Mouse (Mus musculus): ENCODE measurements around the gene Mllt10. TPM values are rescaled to one million over a fixed set of nuclear protein-coding genes. Genes with fewer than 3 reads are reported as not detected.

Mllt10 gene
- total RNA-seq, 2 experiments from 2014 or later, result 32.6 to 35.1 TPM

DNA sequence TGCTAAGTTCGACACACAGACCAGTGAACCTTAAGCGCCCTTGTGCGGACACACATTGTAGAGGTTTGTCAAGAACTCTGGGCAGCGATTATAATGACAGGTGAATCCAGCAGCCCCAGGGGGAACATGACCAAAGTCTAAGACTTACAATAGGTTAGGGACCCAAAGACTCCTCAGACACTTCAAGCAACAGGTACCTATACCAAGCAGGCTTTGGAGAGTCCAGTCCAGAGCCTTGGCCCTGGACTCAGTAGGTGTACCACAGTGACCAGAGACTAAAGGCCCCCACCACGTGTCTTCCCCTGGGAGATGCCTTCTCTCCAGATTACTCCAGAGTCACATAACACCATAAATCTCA lies 22.5 kb upstream of the Mllt10 start:
- no peak for DNase-seq (ENCODE audit: low spot score)
- intact Hi-C loops (cut with DNase I), result loop anchor here (5.0 kb wide), 2 partner anchors 640 to 735 kb away; partner anchors contain the start of gene Commd3

DNA sequence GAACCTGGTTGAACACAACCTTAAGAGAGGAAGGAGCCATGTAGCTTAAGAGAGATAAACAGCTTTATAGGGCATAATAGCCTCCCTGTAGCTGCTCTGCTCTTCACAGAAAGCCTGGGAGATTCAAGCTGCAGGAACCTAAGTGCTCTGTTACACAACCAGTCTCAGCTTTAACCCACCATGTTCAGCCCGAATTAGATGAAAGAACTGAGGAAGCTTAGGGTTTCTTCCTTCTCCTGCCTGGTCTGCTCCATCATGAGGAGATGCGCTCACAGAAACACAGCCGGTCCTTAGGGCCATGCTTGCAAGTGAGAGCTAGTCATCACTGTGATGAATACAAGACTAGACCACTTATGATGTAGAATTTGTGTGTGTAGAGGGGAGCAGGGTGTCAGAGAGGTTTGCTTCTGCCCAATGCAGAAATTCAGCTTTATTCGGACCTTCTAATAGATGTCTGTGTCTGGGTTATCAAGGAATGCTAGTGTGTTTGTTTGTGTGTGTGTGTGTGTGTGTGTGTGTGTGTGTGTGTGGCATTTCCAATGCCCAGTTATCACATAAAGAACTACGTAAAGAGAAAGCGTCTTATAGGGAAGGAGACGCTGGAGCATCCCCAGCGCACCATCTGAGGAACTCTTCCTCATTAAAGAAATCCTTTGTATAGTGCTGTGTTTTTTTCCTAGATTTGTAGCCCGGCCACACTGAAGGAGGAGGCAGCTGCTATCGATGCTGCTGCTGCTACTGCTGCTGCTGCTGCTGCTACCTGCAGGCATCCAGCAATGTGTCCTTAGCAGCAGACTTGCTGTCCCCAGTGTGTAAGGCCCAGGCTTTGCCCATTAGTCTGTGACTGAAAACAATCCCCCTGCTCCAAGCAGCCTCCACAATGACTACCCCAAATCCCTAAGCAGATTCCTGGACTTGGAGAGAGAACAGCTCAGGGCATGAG lies 21.6 kb upstream of the Mllt10 start:
- no peak for DNase-seq (ENCODE audit: low spot score)
- intact Hi-C loops (cut with DNase I), result loop anchor here (5.0 kb wide), 2 partner anchors 639 to 734 kb away; partner anchors contain the start of gene Commd3

DNA sequence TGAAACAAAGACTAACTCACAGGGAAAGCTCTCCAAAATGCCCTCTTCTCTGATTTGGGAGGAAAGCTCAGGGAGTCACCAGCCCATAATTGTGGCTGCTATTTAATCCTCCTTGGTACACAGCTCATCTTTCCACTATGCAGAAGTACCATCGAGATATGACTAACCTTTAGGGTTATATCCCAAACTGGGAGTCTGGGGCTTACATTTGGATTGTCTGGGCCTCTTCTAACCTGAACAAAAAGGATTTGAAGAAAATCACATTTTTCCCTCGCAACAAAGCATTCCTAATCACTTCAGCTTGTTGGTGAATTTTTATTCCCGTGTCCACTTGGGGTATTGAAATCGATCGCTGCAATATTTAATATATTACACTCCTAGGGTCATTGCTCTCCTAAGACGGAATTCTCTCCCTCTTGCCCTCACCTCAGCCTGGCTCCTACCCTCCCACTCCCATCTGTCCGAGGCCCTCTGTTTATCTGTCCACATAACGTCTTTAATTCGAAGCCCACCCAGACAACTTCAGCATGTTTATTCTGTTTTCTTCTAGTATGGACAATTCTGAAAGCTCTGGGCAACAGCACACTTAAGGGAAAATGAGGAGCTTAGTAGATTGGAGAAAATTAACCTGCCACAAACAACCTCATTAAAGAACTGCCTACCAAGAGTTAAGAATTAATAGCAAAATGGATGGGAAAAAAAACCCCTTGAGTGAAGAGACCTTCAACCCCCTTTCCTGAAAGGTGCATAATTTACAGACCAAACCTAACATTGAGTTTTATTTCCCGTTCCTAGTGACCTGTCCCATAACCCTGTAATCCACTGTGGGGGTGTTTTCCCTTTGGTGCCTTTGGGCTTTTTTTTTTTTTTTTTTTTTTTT lies 20.4 kb upstream of the Mllt10 start:
- intact Hi-C loops (cut with DNase I), result loop anchor here (5.0 kb wide), 2 partner anchors 638 to 733 kb away; partner anchors contain the start of gene Commd3
- no peak for DNase-seq (ENCODE audit: low spot score)

DNA sequence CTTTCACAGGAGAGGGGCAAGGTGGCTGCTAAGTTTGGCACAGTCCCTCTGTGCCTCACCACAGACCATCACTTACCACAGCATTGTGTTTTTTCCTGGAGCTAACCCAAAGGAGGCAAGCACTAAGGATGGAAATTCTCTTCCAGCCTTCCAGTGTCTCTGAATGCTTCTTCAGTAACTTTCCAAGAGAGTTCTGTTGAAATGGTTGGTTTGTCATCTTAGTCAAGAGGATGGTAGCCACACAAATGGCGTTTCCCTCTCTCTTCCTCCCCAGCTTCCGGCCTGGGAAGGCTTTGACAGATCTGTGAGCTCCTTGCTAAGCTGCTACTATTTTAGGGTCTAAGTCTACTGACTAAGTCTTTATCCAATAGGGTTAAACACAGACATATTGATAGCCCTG lies 17.5 kb upstream of the Mllt10 start, which contains the start of gene A930004D18Rik:
A930004D18Rik (minus strand) TSS at position 247 of the 400 bp plus-strand sequence.
- DNase-seq (ENCODE audit: low spot score), result no peak
- intact Hi-C loops (cut with DNase I), result no loop called here

DNA sequence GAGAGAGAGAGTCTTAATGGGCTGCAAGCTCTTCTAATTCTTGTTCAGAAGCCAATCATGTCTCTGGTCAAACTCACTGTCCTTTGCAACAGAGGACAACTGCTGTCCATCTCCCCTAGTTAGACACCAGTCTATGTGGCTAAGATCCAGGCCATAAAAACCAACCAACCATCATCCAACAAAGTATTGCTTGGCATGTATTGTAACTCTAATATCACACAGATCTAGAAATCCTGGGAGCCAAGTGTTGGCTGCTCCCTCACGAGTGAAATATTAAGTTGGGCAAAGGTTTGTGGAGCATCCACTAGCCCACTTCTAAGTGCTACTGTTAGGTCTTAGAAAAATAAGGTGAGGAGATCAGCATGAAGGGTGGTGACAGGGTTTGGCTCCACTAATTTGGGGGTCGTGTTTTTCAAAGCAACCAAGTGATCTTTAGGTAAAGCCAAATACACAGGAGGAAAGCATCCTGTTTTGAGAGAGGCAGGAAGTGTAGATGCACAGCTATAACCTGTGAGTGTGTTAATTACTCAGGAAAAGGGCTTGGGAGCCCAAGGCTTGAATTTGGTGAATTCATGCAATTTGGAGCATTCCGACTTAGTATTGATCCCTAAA lies 16.8 kb upstream of the Mllt10 start:
- intact Hi-C loops (cut with DNase I), result no loop called here
- no peak for DNase-seq (ENCODE audit: low spot score)

DNA sequence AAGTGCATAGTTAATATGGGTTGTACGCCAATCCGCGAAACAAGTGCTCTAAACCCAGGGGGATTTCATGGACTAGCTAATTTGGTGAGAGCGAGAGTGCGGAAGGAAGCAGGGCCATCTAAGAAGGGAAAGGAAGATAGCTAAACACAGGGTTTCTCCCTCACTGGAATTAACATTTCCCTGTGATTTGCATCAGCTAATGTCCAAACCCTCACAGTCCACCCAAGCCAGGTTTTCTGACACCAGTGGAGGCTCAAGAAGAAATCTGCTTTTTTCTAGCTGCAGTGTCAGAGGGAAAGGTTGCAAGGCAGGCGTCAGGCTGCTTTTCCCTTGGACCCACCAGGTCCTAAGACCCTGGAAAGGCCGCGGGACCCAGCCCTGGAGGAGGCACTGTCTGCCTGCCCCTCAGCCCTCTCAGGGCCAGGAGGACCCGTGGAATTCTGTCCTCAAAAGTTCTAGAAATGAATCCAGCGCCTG lies 16.1 kb upstream of the Mllt10 start:
- DNase-seq (ENCODE audit: low spot score), result no peak
- intact Hi-C loops (cut with DNase I), result no loop called here

DNA sequence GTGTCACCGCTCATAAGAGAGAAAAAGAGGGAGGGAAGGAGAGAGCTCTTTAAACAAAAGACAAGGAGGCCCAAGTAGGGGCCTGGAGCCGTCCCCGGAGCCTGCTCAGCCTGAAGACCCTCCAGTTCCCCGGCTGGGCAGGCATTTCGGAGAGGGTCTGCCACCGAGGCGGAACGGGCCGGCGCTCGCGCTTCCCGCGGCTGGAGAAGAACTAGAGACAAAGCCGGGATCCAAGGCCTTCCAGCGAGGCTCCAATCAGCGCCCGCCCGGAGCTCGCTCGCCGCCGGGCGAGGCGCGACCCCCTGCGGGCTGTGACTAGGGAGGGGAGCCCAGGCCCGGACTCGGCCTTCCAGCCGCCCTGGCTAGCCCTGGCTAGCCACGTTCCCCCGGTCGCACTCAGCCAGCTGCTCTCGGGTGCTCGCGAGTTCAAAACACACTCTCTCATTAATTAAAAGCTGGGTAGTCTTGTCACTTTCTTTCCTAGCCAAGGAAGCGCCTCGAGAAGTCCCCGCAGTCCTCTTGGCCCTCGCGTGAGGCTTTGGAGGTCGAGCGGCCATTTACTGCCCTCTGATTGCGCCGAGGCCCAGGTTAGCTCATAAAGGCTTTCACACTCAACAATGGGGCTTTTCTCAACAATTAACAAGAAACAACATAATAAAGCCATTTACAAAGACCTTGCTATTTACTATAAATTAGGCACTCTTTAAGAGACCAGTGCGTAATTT lies 15.3 kb upstream of the Mllt10 start:
- intact Hi-C loops (cut with DNase I), result no loop called here

GRCm38 (mm10) chr2:18040347-18041160 lies 14.5 kb upstream of the Mllt10 start:
- DNase-seq (ENCODE audit: low spot score), result no peak
- intact Hi-C loops (cut with DNase I), result no loop called here

More for the DNA sequence above, 15.3 kb upstream of the Mllt10 start:
- no peak for DNase-seq (ENCODE audit: low spot score)

GRCm38 (mm10) chr2:18041199-18041885 lies 13.7 kb upstream of the Mllt10 start:
- DNase-seq (ENCODE audit: low spot score), result no peak
- intact Hi-C loops (cut with DNase I), result no loop called here

GRCm38 (mm10) chr2:18045143-18045780 lies 9.8 kb upstream of the Mllt10 start:
- intact Hi-C loops (cut with DNase I), result loop anchor here (5.0 kb wide), 1 partner anchor 722 kb away; no protein-coding TSS in a partner anchor
- DNase-seq (ENCODE audit: low spot score), result no peak

- no peak for DNase-seq (ENCODE audit: low spot score)
- intact Hi-C loops (cut with DNase I), result loop anchor here (1.0 to 5.0 kb wide), 2 partner anchors 14 to 722 kb away; no protein-coding TSS in a partner anchor
These were observed 9.3 kb upstream of the Mllt10 start for GRCm38 (mm10) chr2:18045781-18046181.

DNA sequence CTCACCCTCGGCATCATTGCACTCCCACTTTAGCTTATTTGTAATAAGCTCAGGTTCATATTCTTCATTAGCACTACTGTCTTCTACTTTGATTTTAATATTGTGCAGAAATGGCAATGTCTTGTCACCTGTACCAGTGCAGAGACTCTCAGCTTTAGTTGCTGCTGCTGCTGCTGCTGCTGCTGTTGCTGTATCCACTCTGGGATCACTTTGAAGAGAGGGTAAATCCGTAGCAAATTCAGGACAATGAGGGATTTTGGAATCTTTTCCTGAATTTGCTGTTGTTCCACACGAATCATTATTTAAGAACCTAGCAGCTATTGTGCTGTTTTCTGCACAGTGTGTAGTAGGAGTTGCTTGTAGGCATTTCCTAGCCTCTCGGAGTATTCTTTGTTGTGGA lies 8.9 kb upstream of the Mllt10 start:
- intact Hi-C loops (cut with DNase I), result loop anchor here (1.0 to 5.0 kb wide), 2 partner anchors 15 to 721 kb away; no protein-coding TSS in a partner anchor
- DNase-seq (ENCODE audit: low spot score), result no peak

GRCm38 (mm10) chr2:18046758-18047645 lies 8.0 kb upstream of the Mllt10 start:
- peak; percentile 49 for DNase-seq (ENCODE audit: low spot score)
- intact Hi-C loops (cut with DNase I), result loop anchor here (1.0 to 5.0 kb wide), 2 partner anchors 16 to 720 kb away; no protein-coding TSS in a partner anchor

DNA sequence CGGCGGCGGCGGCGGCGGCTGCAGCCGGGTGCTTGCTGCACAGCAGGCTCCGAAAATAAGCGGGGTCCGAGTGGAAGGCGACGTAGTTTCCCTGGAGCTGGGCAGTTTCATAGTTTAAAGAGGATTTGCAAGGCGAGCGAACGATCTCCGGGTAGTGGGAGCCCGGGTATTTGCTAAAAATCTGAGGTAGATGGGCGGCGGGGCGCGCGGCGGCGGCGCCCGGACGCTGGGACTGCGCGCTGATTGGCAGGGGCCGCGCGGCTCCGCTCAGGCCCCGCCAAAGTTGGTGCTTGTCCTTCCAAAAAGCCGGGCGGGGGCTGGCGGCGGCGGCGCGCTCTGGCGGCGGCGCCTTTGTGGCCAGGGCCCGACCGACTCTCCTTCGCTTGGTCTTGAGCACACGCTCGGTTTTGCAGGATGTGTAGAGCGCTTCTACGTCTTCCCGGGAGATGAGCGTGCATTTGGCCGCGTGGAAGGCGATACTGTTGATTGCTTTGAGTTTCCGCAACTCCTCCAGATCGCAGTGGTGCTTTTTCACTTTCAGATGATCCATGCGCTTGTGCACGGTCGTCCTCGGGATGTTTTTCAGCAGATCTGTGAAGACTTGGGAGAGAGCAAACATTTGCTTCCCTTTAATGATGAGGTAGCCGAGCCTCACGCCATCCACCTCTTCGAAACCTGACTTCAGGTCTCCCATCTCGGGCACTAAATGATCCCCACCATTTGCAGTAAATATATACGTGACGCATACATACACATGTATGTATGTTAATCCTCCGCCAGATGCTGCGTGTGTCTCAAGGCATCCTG lies 7.2 kb upstream of the Mllt10 start:
- peak; percentile 70 for DNase-seq (ENCODE audit: low spot score)
- intact Hi-C loops (cut with DNase I), result loop anchor here (2.0 to 5.0 kb wide), 3 partner anchors 15 to 719 kb away; partner anchors contain the start of gene Bmi1

DNA sequence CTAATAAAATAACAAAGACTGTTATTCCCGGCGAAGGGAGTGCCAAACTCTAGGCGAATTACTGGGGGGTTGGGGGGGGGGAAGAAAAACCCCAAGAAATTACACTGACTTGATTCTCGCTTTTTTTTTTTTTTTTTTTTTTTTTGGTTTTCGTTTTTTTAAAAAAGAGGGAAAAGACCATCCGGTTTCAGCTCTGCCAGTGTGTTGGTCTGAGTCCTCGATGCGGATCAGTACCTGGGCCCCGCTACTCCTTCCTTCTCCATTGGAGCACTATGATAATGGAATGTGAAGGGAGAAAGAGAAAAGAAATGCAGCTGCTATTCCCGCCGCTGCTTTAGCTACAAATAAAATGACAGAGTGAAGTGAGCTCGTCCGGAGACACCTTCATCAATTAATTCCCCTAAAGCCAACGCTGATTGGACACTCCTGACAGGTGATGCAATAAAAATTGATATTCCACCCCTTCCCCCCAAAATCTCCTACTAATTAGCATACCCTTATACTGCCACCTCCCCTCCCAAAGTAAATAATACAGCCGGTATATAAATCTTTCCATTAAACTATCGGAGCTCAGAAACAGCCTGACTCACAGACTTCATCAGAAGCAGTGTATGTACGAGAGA lies 6.5 kb upstream of the Mllt10 start, which contains the start of gene Skida1:
Skida1 (minus strand) TSS at position 599 of the 623 bp plus-strand sequence.
- no peak for DNase-seq (ENCODE audit: low spot score)
- intact Hi-C loops (cut with DNase I), result loop anchor here (2.0 to 5.0 kb wide), 3 partner anchors 14 to 719 kb away; partner anchors contain the start of gene Bmi1

Data from heart, postnatal 25 days (tissue).